Mouse (Mus musculus) layer of hippocampus, adult 11-12 months (tissue): ENCODE measurements at regions not wholly inside any gene's neighbourhood (a gene's known extent, or its start where the extent isn't known, plus 50 kb on each side); places are given as distances from the start of the nearest gene placed in this dataset.

Experiments used
- DNase-seq: peaks from one replicate; pipeline ENCODE4 v3.0.0; 2022; ENCODE audit warnings: low spot score

GRCm38 (mm10) chr16:91970461-91970860 is 87.6 kb upstream of the Mrps6 start:
- no peak for DNase-seq

- DNase-seq = no peak
Observed at GRCm38 (mm10) chr16:91973183-91973582, 84.9 kb upstream of the Mrps6 start.

GRCm38 (mm10) chr16:91976194-91976805 is 81.8 kb upstream of the Mrps6 start:
- DNase-seq = no peak

GRCm38 (mm10) chr16:91978423-91978822 is 79.6 kb upstream of the Mrps6 start:
- DNase-seq = no peak

GRCm38 (mm10) chr16:91978846-91979245 is 79.2 kb upstream of the Mrps6 start:
- no peak for DNase-seq

- DNase-seq = no peak
Observed at GRCm38 (mm10) chr16:91980482-91980881, 77.6 kb upstream of the Mrps6 start.

GRCm38 (mm10) chr16:91985211-91985610 is 72.9 kb upstream of the Mrps6 start:
- no peak for DNase-seq

- no peak for DNase-seq
Observed at GRCm38 (mm10) chr16:91989332-91989731, 68.7 kb upstream of the Mrps6 start.

GRCm38 (mm10) chr16:91995459-91996190 is 62.4 kb upstream of the Mrps6 start:
- peak; percentile 37 for DNase-seq

GRCm38 (mm10) chr16:92007351-92007750 is 50.7 kb upstream of the Mrps6 start:
- no peak for DNase-seq
